ENCODE assay signal across 11 mouse cellular contexts in the genomic region with DNA sequence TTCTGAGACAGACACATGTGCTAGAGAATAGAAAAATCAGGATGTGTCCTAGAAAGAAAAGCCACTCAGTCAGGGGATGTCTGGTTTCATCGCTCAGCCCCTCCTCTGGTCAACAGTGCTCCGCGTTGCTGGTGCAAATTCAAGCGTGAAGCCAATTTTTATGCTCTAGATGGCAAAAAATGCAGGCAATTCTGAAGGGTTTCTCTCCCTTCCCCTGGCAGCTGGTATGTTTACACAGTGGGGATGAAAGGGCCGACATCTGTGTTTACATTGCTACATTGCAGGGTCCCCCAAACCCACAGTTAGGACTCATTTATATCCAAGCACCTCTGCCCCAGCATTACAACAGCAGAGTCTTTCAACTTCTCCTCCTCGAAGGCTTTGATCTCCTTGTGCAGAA.
DNase-seq lines count a peak whose midpoint lies in the region; ATAC-seq and TF ChIP-seq lines count a peak whose summit lies in the region.
"Had no signal": no experiment of that assay in that cellular context is flagged by ENCODE, and none has a peak within 500 bp of the region (broad histone marks: within the 10 kb centered on the region; RNA-seq: fewer than 3 reads in every experiment).

No protein-coding gene starts in this region.

- ATAC-seq in intestine, embryonic 14.5 days (replicated peaks; ENCODE audit: low FRiP score, low TSS enrichment, low read depth): peak; percentile 82
- ATAC-seq in intestine, postnatal 0 days: no peak
- peak; percentile 69 for ATAC-seq in forebrain, embryonic 16.5 days
- peak; percentile 92 for ATAC-seq in midbrain, embryonic 11.5 days (ENCODE audit: low FRiP score)
- ATAC-seq in CD4-positive, CD25-positive, alpha-beta regulatory T cell, adult 4 months: no peak
- no peak for ATAC-seq in liver, embryonic 12.5 days

- no peak for TF ChIP-seq CTCF in intestine, postnatal 0 days (IDR thresholded peaks at IDR 0.05; ENCODE audit: low read depth)

- no peak overlapping the region for H3K4me2 ChIP-seq in intestine, embryonic 14.5 days (ENCODE audit: low read length)
- no peak overlapping the region for H3K4me2 ChIP-seq in intestine, postnatal 0 days (replicated peaks; ENCODE audit: low read depth)
- H3K4me2 ChIP-seq in forebrain, embryonic 16.5 days (ENCODE audit: low read length): no peak overlapping the region
- no peak overlapping the region for H3K4me2 ChIP-seq in midbrain, embryonic 11.5 days
- no peak overlapping the region for H3K4me2 ChIP-seq in liver, embryonic 12.5 days

- DNase-seq in intestine, embryonic 14.5 days (ENCODE audit: low spot score): no peak
- DNase-seq in embryo, embryonic 10.5 days (ENCODE audit: low spot score): peak; percentile 68
- no peak for DNase-seq in midbrain, embryonic 11.5 days (ENCODE audit: low spot score, missing footprints)
- no peak for DNase-seq in urinary bladder, postnatal 14 days (ENCODE audit: low spot score)
- DNase-seq: kidney, adult 9 months; right cerebral cortex, adult 18-20 months; thymus, adult 18-20 months had no signal

- no peak overlapping the region for H3K9ac ChIP-seq in intestine, embryonic 14.5 days (ENCODE audit: low read length)
- no peak overlapping the region for H3K9ac ChIP-seq in intestine, postnatal 0 days (ENCODE audit: low read depth, low read length)
- no peak overlapping the region for H3K9ac ChIP-seq in forebrain, embryonic 16.5 days (replicated peaks; ENCODE audit: low read depth, low read length)
- H3K9ac ChIP-seq in midbrain, embryonic 11.5 days (ENCODE audit: low read length): no peak overlapping the region
- no peak overlapping the region for H3K9ac ChIP-seq in liver, embryonic 12.5 days

- H3K4me1 ChIP-seq in intestine, embryonic 14.5 days (replicated peaks; ENCODE audit: control insufficient read depth, insufficient read depth, low read length): 0 out of 2 replicates have a peak, but pooled peaks cover 3% of the 10 kb centered on the region
- no peaks in the 10 kb centered on the region for H3K4me1 ChIP-seq in intestine, postnatal 0 days (replicated peaks; ENCODE audit: control insufficient read depth, insufficient read depth, low read length)
- H3K4me1 ChIP-seq in forebrain, embryonic 16.5 days (replicated peaks; ENCODE audit: control insufficient read depth, insufficient read depth, low read length): no peaks in the 10 kb centered on the region
- peaks cover 5% of the 10 kb centered on the region for H3K4me1 ChIP-seq in midbrain, embryonic 11.5 days (ENCODE audit: control insufficient read depth, insufficient read depth, low read length)
- no peaks in the 10 kb centered on the region for H3K4me1 ChIP-seq in liver, embryonic 12.5 days

- no peak overlapping the region for H3K27ac ChIP-seq in intestine, embryonic 14.5 days (ENCODE audit: low read depth)
- no peak overlapping the region for H3K27ac ChIP-seq in intestine, postnatal 0 days (ENCODE audit: low read depth, low read length)
- no peak overlapping the region for H3K27ac ChIP-seq in forebrain, embryonic 16.5 days (ENCODE audit: low read length)
- H3K27ac ChIP-seq in midbrain, embryonic 11.5 days (ENCODE audit: low read depth, low read length): no peak overlapping the region
- H3K27ac ChIP-seq in liver, embryonic 12.5 days: no peak overlapping the region

- no peak overlapping the region for H3K4me3 ChIP-seq in intestine, embryonic 14.5 days (ENCODE audit: low read depth, low read length)
- H3K4me3 ChIP-seq in intestine, postnatal 0 days (ENCODE audit: low read depth, low read length): no peak overlapping the region
- no peak overlapping the region for H3K4me3 ChIP-seq in forebrain, embryonic 16.5 days (replicated peaks; ENCODE audit: low read length)
- H3K4me3 ChIP-seq in midbrain, embryonic 11.5 days (ENCODE audit: low read depth, low read length): no peak overlapping the region
- no peak overlapping the region for H3K4me3 ChIP-seq in liver, embryonic 12.5 days

- 8% methylated on average over 6 of the region's 6 CpGs for WGBS in intestine, embryonic 14.5 days
- WGBS in intestine, postnatal 0 days: 13% methylated on average over 6 of the region's 6 CpGs
- WGBS in forebrain, embryonic 16.5 days: 29% methylated on average over 6 of the region's 6 CpGs
- WGBS in midbrain, embryonic 11.5 days: 35% methylated on average over 6 of the region's 6 CpGs
- 45% methylated on average over 6 of the region's 6 CpGs for WGBS in liver, embryonic 12.5 days (ENCODE audit: insufficient replicate concordance)

- H3K27me3 ChIP-seq in intestine, embryonic 14.5 days (replicated peaks; ENCODE audit: control insufficient read depth, insufficient read depth, low read length): no peaks in the 10 kb centered on the region
- H3K27me3 ChIP-seq in intestine, postnatal 0 days (replicated peaks; ENCODE audit: control insufficient read depth, insufficient read depth, low read length): no peaks in the 10 kb centered on the region
- H3K27me3 ChIP-seq in forebrain, embryonic 16.5 days (replicated peaks; ENCODE audit: control insufficient read depth, insufficient read depth, low read length): no peaks in the 10 kb centered on the region
- H3K27me3 ChIP-seq in midbrain, embryonic 11.5 days (ENCODE audit: control insufficient read depth, insufficient read depth, low read length): no peaks in the 10 kb centered on the region
- H3K27me3 ChIP-seq in liver, embryonic 12.5 days (replicated peaks): no peaks in the 10 kb centered on the region

- H3K36me3 ChIP-seq in intestine, embryonic 14.5 days (ENCODE audit: control insufficient read depth, insufficient read depth, low read length): no peaks in the 10 kb centered on the region
- H3K36me3 ChIP-seq in intestine, postnatal 0 days (ENCODE audit: control insufficient read depth, insufficient read depth): no peaks in the 10 kb centered on the region
- H3K36me3 ChIP-seq in forebrain, embryonic 16.5 days (ENCODE audit: control insufficient read depth, insufficient read depth): no peaks in the 10 kb centered on the region
- H3K36me3 ChIP-seq in midbrain, embryonic 11.5 days (ENCODE audit: control insufficient read depth, insufficient read depth, low read length): no peaks in the 10 kb centered on the region
- no peaks in the 10 kb centered on the region for H3K36me3 ChIP-seq in liver, embryonic 12.5 days

- no peaks in the 10 kb centered on the region for H3K9me3 ChIP-seq in intestine, embryonic 14.5 days (ENCODE audit: control insufficient read depth, low read length)
- no peaks in the 10 kb centered on the region for H3K9me3 ChIP-seq in intestine, postnatal 0 days (ENCODE audit: control insufficient read depth)
- no peaks in the 10 kb centered on the region for H3K9me3 ChIP-seq in forebrain, embryonic 16.5 days (ENCODE audit: control insufficient read depth, low read length)
- H3K9me3 ChIP-seq in midbrain, embryonic 11.5 days (ENCODE audit: control insufficient read depth, low read length): no peaks in the 10 kb centered on the region
- H3K9me3 ChIP-seq in liver, embryonic 12.5 days (replicated peaks): no peaks in the 10 kb centered on the region

Comparison
In these comparisons a context has a peak if more than half of its experiments do, and no peak if none do; other contexts are left out.
1. ATAC-seq: peak in intestine, embryonic 14.5 days (single experiment), forebrain, embryonic 16.5 days (single experiment) and midbrain, embryonic 11.5 days (single experiment); none in intestine, postnatal 0 days (single experiment), CD4-positive, CD25-positive, alpha-beta regulatory T cell, adult 4 months (single experiment) and liver, embryonic 12.5 days (single experiment).